Mouse (Mus musculus): ENCODE measurements at regions not wholly inside any gene's neighbourhood (a gene's known extent, or its start where the extent isn't known, plus 50 kb on each side); places are given as distances from the start of the nearest gene placed in this dataset.

DNA sequence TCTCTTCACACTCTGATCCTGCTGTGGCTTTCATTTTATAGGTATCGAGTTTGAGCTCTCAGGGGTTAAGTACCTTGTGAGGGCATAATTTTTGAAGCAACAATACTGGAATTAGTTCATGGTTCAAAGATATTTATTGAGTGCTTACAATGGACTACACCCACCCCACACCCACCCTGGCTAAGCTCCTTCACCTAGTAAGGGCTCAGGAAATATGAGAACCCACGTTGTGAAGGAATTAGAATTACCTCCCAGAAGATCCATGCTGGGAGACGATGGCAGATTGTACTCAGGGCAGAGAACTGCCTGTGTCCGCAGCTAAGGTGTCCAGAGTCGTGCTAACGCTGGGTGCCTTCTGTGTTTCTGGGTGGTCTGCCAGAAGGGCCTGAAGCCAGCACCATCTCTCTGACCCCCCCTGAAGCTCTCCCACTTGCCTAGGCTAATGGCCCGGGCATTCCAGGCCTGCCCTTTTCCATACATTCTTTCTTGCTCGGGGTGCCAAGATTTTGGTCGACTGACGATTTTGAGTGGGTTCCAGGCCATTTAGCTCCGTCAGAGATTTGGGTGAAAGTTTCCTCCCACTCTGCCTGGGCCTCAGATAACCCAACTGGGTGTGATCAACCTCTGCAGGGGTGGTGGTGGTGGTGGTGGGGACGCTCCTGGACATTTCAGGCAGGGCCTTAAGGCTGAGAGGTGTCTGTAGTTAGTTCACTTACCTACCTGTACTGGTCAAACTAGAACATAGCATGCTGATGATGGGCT lies 67.7 kb upstream of the Bcl6 start:
- no peak for DNase-seq (ENCODE audit: low spot score in 2 of 2)

DNA sequence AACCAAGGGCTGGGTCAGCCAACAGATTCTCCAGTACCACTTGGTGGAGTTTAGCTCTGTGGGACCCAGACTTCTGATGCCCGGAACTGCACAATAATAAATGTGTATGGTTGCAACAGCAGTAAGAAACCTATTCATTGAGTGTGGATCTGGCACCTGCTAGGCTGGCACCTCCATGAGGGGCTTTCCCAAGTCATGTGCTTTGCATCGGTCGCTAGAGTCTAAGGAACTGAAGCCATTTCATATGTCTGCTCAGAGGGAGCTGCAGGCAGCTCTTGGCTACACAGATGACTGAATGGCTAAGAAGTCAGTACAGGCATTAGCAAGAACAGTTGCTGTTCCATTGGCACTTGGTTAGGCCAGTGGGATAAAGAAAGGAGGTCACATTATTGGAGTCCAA lies 65.6 kb upstream of the Bcl6 start:
- DNase-seq (ENCODE audit: low spot score in 2 of 2), result no peak

DNA sequence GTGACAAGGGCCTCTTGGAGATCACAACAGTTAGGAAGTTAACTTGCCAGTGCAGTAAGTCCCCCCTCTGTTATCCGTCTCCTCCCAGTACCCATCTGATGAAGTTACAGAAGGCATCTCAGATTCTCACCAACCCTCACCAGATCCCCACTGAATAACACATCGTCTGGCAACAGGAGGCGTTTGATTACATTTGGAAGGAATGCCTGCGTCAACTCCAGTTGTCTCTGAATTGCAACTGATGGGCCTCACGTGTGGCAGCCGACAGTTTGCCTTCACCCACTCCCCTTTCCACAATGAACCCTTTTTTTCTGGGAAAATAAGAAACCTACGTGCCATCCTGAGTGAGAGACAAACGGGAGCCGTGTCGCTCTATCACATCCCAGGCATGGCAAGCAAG lies 64.8 kb upstream of the Bcl6 start:
- peak in 1 of 2 experiments; percentile 14 for DNase-seq (ENCODE audit: low spot score in 2 of 2)

DNA sequence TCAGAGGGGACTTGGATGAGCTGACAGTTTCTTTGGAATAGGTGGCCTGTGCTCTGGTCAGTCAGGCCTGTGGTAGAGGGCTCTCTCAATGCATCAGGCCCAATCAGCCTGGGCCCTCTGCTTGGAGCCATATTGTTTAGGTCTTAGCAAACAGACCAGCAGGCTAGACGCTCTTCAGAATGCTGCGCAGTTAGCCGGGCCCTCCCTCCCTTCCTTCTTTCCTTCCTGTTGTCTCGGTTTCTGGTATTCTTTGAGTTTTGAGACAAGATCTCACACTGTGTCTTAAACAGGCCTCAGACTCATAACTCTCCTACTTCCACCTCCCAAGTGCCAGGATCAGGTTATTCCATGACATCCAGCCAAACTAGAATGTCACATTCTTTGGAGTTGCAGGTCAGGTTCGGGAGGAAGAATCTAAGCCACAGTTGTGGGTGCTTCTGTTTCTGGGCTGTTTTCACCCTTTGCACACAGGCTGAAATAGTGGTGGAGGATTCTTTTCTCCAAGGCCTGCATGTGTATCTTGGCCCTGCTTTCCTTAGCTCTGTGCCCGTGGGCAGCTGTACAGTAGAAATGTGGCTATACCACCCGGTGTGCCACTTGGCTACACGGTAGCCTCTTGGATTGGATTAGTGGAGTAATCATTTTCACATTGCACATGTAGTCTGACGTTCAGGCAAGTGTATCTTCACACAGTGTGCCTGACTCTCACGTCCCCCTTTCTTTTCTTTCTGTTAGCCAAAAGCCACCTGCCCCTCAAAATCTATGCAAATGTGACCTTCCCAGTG lies 62.4 kb upstream of the Bcl6 start:
- DNase-seq (ENCODE audit: low spot score in 2 of 2), result no peak

DNA sequence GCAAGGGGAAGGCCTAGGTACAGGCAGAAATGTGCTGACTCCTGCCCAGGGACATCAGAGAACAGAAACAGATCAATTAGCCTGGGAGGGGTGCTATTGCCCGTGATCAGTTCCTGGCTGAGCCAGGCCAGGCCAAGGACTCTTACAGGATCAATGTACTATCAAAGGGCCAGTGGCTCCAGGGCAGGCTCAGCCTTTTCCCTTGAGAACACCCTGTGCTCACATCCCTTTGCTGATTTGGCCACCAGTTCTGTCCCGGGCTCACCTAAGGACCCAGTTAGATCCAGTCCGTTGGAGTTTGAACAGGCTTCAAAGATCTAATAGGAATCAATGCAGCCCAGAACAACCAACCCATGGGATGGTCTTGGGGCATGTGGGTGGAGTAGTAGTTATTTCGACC lies 55.1 kb upstream of the Bcl6 start:
- no peak for DNase-seq (ENCODE audit: low spot score in 2 of 2)

DNA sequence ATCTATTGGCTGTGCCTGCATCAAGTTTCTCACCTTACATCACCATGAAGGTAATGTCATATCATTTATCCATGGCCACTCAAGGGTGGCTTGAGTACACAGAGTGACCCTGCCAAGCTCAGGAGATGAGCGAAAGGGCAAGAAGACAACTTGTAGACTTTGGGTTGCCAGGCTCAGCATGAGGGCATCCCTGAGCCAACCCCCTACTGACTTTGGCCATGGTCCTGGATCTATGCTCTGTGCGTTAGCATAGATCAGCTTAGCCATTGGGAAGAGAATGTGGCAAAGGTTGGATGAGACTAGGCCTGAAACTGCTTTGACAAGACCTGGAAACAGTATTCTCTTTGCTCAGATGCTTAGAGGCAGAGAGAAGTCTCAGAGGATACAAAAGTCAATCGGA lies 54.3 kb upstream of the Bcl6 start:
- no peak for DNase-seq (ENCODE audit: low spot score in 2 of 2)

DNA sequence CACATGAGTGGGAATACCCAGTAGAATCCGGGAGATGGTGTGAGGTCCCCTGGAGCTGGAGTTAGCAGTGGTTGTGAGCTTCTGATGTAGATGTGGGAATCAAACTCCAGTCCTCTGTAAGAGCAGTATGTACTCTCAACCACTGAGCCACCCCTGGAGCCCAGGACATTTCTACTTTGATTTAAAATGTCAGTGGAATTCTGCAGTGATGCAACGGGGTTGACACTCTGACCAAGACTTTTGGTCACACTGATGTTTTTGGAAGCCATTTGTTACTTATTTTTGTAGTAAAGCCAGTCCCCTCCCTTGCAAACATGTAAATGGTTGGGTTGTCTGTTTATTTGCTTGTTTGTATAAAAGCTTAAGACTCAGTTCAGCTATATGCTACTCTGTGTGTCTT lies 53.6 kb upstream of the Bcl6 start:
- no peak for DNase-seq (ENCODE audit: low spot score in 2 of 2)

DNA sequence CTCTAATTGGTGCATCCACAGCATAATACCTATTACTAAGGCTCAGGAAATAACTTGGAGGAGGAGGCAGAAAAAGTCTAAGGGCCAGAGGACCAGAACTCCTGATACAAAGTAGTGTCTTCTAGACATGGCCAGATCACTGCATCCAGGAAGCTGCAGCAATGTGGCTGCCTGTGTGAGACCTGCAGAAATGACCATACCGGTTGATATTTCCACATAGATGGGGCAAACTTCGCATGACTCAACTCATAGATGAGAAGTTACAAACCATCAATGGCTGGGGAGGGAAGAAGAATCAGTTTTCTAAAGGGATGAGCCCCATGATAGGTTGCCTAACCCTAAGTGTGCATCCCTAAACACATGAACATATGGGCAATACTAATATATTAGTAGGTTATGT lies 52.8 kb upstream of the Bcl6 start:
- DNase-seq (ENCODE audit: low spot score in 2 of 2), result no peak

DNA sequence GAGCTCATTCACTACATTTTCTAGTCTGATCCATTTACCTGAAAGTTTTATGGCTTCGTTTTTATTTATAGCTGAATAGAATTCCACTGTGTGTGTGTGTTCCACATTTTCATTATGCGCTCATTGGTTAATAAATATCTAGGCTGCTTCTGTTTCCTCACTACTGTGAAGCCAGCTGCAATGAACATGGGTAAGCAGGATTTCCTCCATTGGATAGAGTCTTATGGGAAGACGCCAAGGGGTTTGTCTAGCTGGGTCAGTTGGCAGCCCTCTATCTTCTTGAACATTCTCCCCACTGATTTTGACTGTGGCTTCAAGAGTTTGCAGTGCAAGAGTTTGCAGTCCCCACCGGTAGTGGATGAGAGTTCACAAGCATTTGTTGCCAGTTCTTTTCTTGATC lies 51.1 kb upstream of the Bcl6 start:
- DNase-seq (ENCODE audit: low spot score in 2 of 2), result no peak
